Mouse (Mus musculus) lung, adult 18-20 months (tissue): ENCODE data around the gene Ankra2.
A peak's percentile ranks its signal among the peaks of the same experiment; 100 is the strongest.

Experiments
- DNase-seq, 2 experiments: peaks; one replicate each; pipeline ENCODE4 v3.0.0; 2022; ENCODE audit warnings: mixed read lengths in 2 of 2

Gene Ankra2

DNA sequence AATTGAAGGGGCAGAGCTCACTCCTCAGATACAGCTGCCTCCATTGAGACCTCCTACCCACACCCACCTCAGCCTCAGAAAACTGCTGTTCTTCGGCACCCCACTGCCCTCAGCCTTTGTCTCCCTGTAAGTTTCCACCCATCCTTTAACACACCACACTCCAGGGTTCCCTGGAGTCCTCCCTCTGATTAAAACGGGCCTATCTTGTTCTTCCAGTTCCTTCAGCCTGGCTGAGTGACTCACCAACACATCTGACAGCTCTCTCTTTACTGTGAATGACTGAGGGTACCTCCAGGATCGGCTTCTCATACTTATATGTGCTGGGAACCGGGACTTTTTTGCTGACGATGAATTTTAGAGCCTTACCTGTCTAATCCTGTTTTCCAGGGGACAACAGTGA lies 33.2 kb downstream of the Ankra2 start:
- peak in 1 of 2 experiments; percentile 14 for DNase-seq

DNA sequence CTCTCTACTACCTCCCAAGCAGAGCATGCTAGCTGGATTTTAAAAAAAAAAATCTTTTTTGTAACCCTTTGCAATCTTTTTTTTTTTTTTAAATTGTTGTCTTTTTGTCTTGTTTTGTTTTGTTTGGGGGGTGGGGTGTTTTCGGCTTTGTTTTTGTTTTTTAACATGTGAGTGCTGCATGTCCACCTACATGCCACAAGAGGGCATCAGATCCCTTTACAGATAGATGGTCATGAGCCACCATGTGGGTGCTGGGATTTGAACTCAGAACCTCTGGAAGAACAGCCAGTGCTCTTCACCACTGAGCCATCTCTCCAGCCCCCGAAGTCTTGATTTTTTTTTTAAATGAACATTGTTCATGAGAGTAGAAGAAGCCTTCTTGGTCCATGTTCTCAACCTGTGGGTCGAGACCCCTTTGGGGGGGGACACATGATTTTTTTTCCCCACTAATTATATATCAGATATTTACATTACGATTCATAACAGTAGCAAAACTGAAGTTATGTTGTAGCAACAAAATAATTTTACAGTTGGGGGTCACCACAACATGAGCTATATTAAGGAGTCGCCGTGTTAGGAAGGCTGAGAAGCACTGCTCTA lies 35.1 kb downstream of the Ankra2 start:
- DNase-seq = no peak

- peak; percentile 53 to 65 for DNase-seq
These were observed 36.2 kb downstream of the Ankra2 start for GRCm38 (mm10) chr13:98298833-98299758.

DNA sequence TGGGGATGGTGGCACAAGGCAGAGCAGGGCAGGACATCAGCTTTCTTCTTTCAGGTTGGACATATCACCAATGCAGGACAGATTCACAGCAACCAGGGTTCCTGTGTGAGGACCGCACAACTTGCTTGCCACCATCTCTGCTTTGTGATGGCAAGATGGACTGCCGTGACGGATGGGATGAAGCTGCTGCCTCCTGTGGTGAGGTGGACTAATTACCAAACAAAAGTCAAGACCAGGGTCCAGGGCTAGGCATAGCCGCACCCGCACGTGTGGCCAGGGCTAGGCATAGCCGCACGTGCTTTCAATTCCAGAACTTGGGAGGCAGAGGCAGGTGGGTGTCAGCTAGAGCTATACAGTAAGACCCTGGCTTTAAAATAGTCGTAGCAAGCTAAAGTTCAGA lies 42.4 kb downstream of the Ankra2 start:
- no peak for DNase-seq

GRCm38 (mm10) chr13:98306393-98306792 lies 43.5 kb downstream of the Ankra2 start:
- DNase-seq = no peak

DNA sequence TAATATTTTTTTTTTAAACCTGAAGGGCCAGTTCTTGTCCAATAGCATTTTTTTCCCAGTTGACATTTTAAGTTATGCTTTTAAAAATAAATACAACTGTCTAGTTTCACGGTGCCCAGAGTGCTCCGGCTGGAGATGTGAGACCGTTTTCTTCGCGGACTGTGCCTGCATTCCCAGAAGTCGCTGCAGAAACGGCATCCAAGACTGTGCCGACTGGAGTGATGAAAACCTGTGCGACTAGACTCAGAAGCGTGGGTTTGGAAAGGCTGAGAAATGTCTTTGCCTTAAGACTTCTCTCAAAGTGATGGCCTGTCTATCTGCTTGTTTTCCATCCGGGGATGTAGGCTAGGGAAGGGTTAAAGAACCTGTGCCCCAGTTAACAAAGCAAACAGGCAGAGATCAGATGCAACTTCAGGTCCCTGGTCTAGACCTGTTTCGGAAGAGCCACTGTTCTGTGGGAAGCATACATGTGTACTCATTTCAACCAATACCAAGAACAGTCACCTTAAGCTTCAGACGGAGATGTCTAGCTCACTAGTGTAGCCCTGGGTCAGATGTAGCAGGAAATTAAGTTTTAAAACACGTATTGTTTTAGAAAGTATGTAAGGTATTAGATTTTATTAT lies 44.1 kb downstream of the Ankra2 start:
- DNase-seq = no peak

GRCm38 (mm10) chr13:98308004-98308403 lies 45.1 kb downstream of the Ankra2 start:
- DNase-seq = no peak

DNA sequence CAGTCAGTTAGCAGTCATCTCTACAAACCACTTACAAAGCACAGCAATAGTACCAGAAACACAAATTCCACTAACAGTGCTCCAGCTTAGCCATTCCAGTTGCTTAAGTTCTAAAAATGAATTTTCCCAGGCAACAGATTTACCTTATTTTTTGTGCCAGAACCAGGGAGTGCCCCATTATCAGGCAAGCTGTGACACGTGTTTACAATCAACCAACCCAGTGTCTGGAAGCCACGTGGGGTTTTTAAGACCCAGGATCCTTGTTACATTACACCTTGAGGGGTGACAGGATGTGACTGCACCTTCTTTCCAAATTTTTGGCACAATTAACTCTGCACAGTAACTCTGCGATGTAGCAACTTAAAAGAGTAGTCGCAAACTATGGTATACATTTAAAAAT lies 45.9 kb downstream of the Ankra2 start:
- DNase-seq = no peak

- no peak for DNase-seq
These were observed 48.7 kb downstream of the Ankra2 start for GRCm38 (mm10) chr13:98311597-98311996.

DNA sequence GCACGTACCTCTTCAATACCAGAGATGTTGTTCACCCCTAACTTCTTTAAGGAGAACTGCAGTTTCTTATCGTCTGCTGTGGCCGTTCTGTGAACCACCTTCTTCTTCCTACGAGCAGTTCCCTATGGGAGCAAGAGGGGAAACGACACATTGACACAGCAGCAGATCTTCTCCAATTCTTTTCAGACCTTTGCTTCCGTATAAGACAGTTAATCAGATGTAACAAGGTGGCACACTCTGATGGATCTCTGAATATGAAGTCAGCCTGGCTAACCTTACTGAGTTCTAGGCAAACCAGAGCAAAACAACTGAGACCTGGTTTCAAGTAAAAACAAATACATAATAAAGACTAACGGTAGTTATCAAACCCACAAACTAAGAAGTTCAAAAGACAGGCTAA lies 50.8 kb downstream of the Ankra2 start:
- no peak for DNase-seq

- DNase-seq = peak in 1 of 2 experiments; percentile 16
These were observed 52.2 kb downstream of the Ankra2 start for GRCm38 (mm10) chr13:98315124-98315523.

DNA sequence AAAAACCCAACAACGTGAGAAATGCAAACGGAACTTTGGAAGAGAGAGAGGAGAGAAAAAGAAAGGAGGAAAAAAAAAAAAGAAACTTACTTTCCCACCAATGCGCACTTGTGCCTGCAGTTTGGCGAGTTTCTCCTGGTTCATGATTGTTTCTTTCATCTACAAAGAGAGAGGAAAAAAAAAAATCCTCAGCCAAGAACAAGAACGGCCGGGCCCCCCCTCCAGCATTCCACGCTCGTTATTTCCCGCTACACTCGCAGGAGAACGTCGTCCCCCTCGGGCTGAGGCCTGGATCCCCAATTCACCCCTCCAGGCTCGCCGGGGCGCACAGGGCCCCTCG lies 53.2 kb downstream of the Ankra2 start:
- no peak for DNase-seq

GRCm38 (mm10) chr13:98316480-98317245 lies 53.8 kb downstream of the Ankra2 start, which contains the start of gene Btf3:
Btf3 (minus strand) TSS chr13:98317006.
- DNase-seq = peak; percentile 93 to 94

GRCm38 (mm10) chr13:98317246-98317677 lies 54.4 kb downstream of the Ankra2 start:
- no peak for DNase-seq

DNA sequence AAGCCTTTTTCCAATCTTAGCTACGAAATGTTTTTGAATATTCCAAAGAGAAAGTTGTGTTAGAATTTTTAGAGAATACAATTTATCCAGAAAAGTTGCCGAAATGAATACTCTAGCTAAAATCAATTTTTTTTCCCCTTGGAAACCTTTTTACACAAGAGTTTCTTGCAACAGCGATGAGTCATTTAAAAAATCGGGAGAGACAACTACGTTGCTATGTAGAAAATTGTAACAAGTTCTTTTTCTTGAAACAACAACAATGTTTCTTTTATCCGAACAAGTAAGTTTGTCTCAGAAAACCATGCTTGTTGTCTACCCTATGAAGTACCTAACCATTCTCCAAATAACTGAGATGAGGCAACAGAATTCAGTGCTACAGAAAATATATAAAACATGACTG lies 55.0 kb downstream of the Ankra2 start:
- no peak for DNase-seq
